Mouse (Mus musculus) lung, postnatal 25 days (tissue): ENCODE measurements around the gene Ncapd2.

Experiments
- DNase-seq: peaks from one replicate; pipeline ENCODE4 v3.0.0; 2022; ENCODE audit warnings: low spot score

The Ncapd2 gene

DNA sequence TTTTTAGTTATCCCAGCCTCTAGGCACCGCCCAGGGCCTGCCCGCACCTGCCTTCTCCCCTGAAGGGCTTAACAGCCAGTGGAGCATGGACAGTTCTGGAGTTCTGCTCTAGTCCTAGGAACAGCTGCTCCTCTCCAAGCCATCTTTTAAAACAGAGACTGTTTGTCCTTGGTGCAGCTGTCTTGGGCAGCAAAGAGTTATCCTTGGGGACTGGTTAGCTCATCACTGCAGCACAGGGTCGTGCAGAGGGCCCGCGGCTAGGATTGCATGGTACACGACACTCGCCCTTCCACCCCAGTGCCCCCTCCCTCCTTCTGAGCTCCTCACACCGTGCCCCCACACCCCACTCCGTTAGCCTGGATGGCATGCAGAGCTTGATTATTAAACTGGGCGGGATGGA is 44.2 kb downstream of the Ncapd2 start:
- DNase-seq, result no peak

GRCm38 (mm10) chr6:125146797-125147196 is 44.7 kb downstream of the Ncapd2 start:
- peak; percentile 55 for DNase-seq

DNA sequence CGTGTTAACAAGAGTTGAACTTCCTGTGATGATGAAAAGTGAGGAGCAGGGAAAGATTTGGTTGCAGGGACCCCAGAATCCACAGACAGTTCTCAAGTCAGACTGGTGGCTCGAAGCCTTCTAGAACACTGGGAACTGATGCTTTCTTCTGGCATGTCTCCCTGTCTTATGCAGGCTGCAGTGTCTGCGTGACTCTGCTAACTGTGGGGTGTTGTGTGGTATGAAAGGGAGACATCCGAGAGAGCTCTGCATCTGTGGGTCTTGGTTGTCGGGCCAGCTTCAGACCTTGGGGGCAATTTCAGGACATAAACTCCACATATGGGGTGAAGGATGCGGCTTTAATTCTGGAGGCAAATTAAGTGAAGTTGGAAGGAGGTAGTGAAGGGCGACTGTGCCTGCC is 45.4 kb downstream of the Ncapd2 start:
- DNase-seq, result no peak

- no peak for DNase-seq
These were observed 46.0 kb downstream of the Ncapd2 start for GRCm38 (mm10) chr6:125145479-125145951.

- DNase-seq, result peak; percentile 92
These were observed 46.5 kb downstream of the Ncapd2 start, which contains the start of gene Iffo1 for GRCm38 (mm10) chr6:125145001-125145400. Gene Iffo1, plus strand, starts transcription at chr6:125145241.

DNA sequence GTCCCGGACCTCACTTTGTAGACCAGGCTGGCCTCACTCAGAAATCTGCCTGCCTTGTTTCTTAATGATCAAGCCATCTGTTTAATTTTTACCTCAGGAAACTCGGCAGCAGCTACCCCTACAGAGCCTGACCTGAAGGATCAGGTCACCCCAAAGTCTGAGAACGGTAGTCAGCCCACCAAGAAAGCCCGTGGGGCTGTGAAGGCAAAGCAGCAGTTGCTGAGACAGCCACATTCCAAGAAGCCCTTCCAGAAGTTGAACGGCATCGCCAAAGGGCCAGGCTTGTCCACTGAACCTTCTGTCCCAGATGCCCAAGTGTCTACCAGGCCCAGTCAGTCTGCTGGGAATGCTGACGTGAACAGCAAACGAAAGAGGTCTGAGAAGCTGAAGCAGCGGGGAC is 47.6 kb downstream of the Ncapd2 start:
- DNase-seq, result no peak

DNA sequence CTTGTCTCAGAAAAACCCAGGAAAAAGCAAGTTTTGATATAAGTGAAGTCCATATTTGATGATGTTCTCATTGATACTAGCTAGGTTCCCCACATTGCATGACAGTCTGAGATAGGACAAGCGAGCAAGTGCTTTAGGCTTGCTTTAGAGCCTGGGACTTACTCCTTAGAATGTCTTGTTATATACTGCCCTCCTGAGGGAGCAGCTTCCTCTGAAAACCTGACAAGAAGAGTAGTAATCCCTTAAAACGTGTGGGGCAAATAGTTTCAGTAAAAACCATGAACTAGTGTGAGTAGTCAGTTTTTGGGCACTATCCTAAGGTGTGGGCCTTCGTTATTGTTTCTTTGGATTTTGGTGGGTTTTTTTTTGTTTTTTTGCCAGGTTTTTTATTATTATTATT is 48.4 kb downstream of the Ncapd2 start:
- no peak for DNase-seq

DNA sequence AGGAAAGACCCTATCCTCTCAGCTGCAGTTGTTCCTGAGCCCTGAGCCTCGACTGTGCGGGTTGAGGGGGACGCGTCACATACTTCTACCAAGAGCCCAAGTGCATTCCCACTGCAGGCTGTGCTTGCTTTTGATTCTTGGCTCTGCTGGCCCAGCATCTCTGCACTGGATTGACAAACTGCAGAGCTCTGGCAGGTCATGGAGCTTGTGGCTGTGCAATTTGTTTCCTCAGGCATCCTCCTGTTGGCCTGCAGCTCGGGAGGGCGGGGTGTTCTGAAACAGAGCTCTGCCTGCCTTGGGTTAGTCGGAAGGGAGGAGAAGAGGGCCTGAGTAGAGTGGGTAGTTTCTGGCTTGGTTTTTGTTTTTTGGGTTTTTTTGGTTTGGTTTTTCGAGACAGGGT is 49.1 kb downstream of the Ncapd2 start:
- no peak for DNase-seq

DNA sequence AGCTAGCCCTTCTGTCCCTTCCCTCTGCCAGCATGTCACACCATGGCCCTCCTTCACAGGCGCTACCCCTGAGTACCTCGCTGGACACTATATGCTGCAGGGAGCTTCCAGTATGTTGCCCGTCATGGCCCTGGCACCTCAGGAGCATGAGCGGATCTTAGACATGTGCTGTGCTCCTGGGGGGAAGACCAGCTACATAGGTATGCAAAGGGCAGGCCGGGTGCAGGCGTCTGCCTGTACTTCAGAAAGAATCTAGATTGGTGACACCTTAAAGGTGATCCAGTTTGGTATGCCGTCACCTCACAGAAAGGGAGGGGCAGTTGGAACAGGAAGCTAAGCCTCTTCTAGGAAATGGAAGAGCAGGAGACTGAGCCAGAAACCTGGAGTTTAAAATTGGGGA is 51.8 kb downstream of the Ncapd2 start:
- no peak for DNase-seq

DNA sequence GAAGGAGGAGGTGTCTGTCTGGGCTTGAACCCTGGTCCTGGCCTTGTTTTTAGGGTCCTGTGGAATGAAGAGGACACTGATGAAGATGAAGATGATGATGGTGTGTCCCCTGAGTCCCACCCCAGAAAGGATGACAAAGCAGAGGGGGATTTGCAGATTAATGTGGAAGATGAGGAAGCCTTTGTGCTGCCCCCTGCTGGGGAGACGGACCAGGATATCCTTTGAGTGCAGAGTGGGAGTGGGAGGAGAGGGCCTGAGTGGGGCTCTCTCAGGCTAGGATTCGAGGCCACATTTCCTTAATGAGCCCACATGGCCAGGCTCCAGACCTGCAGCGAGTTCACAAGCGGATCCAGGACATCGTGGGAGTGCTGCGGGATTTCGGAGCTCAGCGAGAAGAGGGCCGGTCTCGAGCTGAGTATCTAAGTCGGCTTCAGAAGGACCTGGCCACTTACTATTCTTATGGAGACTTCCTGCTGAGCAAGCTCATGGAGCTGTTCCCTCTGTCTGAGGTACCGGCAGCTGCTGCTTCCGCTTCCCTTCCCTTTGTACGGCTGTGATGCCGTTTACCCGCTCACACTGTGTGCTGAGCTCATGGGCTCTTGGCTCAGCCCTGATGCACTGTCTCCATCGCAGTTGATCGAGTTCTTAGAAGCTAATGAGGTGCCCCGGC is 54.4 kb downstream of the Ncapd2 start:
- DNase-seq, result no peak

DNA sequence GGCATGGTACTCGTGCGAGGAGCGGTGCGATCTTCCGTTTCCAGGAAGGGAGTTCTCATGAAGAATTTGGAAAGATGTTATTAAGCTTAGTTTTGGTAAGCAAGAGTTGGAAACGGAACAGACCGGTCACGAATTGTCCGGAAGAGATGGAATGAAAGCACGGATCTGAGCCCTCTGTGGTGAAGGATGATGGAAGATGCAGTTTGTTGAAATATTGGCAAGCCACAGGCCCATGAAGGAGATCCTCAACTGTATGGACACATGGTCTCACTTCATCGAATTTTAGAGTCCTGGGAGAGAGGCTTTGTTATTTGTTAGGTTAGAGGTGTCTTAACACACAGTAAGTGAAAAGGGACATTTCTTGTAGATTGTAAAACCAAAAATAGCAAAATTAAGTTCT is 59.0 kb downstream of the Ncapd2 start:
- DNase-seq, result no peak

- peak; percentile 87 for DNase-seq
These were observed 60.0 kb downstream of the Ncapd2 start, which contains the start of gene Nop2 for GRCm38 (mm10) chr6:125131302-125132156. Gene Nop2, plus strand, starts transcription at chr6:125131909.

DNA sequence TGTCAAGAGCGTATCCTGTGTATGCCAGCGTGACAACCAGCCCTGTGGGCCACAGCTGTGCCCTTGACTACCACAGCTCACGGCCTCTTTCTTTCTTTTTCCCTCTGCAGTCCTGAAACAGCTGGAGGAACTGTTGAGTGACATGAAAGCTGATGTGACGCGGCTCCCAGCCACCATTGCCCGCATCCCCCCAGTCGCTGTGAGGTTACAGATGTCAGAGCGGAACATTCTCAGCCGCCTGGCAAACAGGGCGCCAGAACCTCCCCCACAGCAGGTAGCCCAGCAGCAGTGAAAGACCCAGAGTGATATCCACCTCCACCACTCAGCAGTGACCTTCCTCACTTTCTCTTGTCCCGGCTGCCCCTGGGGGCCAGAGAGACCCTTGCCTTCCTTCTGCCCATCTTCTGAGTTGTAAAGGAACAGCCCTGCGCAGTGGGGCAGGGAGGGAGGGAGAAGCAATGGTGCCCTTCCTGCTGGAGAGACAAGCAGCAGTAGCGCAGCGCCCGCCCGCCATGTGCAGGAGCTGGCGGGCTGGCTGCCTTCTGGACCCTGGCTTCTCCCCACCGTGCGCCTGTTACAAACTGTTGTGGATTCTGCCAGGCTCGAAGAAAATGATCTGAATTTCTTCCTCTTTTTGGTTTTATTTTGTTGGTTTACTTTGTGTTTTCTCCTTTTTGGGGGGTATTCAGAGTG is 61.6 kb downstream of the Ncapd2 start:
- DNase-seq, result no peak

- DNase-seq, result no peak
These were observed 62.8 kb downstream of the Ncapd2 start for GRCm38 (mm10) chr6:125128724-125129123.

GRCm38 (mm10) chr6:125119387-125119786 is 72.1 kb downstream of the Ncapd2 start:
- DNase-seq, result no peak
